Mouse (Mus musculus) layer of hippocampus, adult 8-10 months (tissue): ENCODE results near the gene Sh3gl1. TPM values are rescaled to one million over a fixed set of nuclear protein-coding genes. Genes with fewer than 3 reads are reported as not detected.
A peak's percentile ranks its signal among the peaks of the same experiment; 100 is the strongest.
"Not testable (repeated sequence)": the region's sequence is repeated elsewhere in the genome, so short reads cannot be mapped to it uniquely, and the experiment has no call there.

ENCODE experiments used
- DNase-seq, 2 experiments: peaks; one replicate each; pipeline ENCODE4 v3.0.0; 2022; ENCODE audit warnings: low spot score in 2 of 2
- total RNA-seq, 4 experiments: library from RNA; stranded (reverse); gene quantifications; 2 replicates each; pipeline ENCODE4 v1.2.4; 2022

The Sh3gl1 gene
- 10 to 100 TPM; 44.1 to 55.6 (median 52.1) TPM for total RNA-seq

- peak; percentile 98 to 99 for DNase-seq
Observed at GRCm38 (mm10) chr17:56036176-56036900, at the start of gene Sh3gl1. Gene Sh3gl1 (minus strand): TSS chr17:56036635.

DNA sequence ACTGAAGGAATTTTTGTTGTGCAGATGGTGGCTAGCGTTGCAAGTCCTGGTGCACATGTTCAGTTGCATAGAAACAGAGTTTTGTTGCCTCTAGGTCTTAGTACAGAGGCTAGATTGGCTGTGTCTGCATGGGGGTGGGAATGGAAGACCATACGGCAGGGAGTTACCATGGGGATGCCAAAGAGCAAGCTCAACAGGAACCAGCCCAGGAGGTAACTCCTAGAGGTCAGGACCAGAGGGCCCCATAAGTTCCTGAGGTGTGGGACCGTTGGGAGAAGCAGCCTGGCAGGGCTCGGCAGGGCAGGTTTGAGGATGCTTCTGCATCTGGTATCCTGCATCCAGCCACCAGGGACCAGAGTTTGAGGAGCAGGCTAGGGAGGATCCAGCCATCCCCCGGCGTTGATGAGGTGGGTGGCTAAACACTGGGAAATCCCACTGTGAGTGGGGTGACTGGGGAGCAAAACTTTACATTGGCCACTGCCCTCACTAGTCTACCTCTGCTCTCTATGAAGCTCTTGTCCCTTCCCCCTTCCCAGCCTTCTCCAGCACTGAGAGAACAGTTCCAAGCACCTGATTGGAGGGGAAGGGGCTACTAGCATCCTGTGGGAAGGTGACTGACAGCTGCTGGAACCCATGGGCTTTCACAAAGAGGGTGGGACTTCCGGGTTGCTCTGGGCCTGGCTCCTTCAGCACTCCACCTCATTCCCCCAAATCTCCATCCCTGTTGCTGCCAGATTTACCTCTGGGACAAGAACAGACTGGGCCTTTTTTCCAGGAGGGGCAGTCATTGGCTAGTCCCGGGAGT, 44.5 kb upstream of the Sh3gl1 start:
- peak; percentile 53 to 61 for DNase-seq

- DNase-seq, result peak in 1 of 2 experiments; percentile 44
Observed at GRCm38 (mm10) chr17:56079921-56080320, 43.5 kb upstream of the Sh3gl1 start.

DNA sequence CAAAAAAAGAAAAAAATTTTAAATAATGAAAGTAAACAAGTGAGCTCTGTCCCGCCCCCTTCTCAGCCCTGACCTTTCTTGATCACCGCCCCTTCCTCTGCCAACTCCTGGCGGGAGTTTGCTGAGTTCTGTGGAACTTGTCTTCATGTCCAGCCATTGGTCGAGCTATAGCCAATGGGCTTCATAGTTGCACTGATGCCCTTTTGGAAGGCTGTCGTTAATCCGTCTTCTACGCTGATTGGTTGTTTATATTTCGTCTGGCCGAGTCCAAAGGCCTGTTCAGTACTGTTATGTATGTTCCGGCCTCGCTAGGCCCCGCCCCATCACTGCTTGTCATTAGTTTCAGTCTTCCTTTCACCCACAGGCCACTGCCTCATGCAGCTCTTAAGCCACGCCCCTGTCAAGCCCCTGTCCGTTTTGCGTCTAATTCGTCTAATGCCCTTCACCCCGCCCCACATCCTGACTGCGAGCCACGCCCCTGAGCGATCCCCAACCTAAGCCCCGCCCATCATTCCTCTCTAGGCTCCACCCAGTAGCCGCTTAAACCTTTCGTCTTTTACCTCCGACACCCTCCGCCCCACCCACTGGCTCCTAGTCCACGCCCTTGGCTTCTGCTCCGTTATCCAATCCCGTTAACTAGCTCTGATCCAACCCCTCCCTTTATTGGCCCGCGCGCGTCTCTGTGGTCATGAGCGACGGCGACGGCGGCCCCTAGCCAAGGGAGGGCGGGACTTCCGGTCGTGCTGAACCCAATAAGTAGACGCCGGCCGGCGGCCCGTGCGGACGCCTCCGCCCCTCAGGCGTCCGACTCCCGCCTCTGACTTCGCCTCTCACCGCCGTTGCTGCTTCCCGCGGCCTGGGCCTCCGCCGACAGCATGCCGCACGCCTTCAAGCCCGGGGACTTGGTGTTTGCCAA, 42.7 kb upstream of the Sh3gl1 start, which contains the start of gene Hdgfl2:
Hdgfl2 (plus strand) TSS at position 755 of the 916 bp plus-strand sequence.
- peak; percentile 99 to 100 for DNase-seq

DNA sequence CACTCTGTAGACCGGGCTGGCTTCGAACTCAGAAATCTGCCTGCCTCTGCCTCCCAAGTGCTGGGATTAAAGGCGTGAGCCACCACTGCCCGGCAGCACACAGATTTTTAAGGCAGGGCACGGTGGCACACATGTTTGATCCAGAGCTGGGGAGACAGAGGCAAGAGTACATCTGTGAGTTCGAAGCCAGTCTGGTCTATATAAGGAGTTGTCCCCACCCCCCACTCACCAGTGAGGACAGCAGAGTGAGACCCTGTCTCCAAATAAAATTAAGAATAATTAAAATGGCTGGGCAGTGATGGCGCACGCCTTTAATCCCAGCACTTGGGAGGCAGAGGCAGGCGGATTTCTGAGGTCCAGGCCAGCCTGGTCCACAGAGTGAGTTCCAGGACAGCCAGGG, 41.9 kb upstream of the Sh3gl1 start:
- peak in 1 of 2 experiments; percentile 55 for DNase-seq

DNA sequence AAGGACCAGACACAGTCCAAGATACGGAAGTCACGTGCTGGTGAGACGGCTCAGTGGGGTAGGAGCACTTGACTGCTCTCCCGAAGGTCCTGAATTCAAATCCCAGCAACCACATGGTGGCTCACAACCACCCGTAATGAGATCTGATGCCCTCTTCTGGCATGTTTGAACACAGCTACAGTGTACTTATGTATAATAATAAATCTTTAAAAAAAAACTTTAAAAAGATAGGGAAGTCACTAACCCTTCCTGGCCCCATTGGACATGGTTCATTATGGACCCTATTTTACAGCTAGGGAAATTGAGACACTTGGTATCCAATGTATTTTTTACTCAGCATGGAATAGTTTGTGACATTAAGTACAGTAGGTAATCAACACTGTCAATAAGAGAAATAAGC, 41.1 kb upstream of the Sh3gl1 start:
- DNase-seq, result no peak

GRCm38 (mm10) chr17:56074827-56075208, 38.4 kb upstream of the Sh3gl1 start, which contains the start of gene Ubxn6:
Gene Ubxn6 (minus strand): TSS chr17:56075028.
- peak; percentile 96 to 97 for DNase-seq

- DNase-seq, result peak; percentile 59 to 63
Observed at GRCm38 (mm10) chr17:56074097-56074826, 37.8 kb upstream of the Sh3gl1 start.

GRCm38 (mm10) chr17:56072243-56072642, 35.8 kb upstream of the Sh3gl1 start:
- no peak for DNase-seq

DNA sequence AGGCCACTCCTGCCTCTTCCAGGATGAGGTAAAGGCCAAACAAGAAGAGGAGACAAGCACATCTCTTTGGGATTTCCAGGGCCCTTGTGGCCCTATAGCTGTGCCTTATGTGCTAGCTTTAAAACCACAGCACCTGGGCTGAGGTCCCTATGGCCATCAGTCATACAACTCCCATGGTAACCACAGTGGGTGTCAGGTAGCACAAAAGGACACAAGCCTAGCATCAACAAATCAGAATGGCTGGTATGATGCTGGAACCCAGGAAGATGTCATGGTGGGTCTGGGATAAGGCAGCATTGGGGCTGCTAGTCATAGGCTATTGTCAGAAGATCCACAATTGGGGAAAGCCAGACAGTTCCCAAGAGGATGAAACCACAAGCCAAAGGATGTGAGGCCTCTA, 34.7 kb upstream of the Sh3gl1 start:
- DNase-seq, result no peak

GRCm38 (mm10) chr17:56069066-56069465, 32.6 kb upstream of the Sh3gl1 start:
- DNase-seq, result no peak

- no peak for DNase-seq
Observed at GRCm38 (mm10) chr17:56066451-56066850, 30.0 kb upstream of the Sh3gl1 start.

- not testable (repeated sequence) for DNase-seq
Observed at GRCm38 (mm10) chr17:56065715-56066114, 29.3 kb upstream of the Sh3gl1 start.

DNA sequence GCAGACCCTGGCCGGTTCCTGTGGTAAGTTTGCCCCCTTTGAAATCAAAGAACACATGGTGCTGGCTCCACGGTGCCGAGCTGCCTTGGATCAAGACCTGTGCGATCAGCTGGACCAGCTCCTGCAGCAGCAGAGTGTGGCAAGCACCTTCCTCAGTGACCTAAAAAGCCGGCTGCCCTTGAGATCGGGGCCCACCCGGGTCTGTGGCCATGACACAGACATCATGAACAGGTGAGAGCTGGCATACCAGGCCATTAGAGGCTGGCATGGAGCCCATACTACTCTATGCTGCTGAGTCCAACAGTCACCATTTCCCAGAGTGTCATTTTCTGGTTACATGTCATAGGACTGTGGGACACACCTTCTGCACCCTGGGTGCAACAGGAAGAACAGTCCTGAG, 25.6 kb upstream of the Sh3gl1 start:
- DNase-seq, result no peak

GRCm38 (mm10) chr17:56057381-56058120, 21.1 kb upstream of the Sh3gl1 start:
- no peak for DNase-seq

GRCm38 (mm10) chr17:56055945-56056678, 19.7 kb upstream of the Sh3gl1 start:
- DNase-seq, result no peak

DNA sequence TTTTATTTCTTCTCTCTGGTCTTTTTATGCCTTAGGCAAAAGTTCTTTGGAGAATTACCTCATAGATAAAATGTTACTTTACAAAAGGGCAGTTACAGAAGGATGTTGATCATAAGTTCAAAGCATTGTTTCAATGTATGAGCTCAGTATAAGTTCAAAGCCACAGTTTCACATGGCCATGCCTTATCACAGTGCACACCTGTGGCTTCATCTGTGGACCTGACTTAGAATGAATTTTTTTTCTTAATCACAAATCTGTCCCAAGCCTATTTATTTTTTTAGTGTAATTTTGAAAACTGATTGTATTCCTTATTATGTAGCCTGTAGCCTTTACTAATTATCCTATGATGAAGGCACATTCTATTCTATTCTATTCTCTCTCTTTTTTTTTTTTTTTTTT, 18.5 kb upstream of the Sh3gl1 start:
- no peak for DNase-seq

DNA sequence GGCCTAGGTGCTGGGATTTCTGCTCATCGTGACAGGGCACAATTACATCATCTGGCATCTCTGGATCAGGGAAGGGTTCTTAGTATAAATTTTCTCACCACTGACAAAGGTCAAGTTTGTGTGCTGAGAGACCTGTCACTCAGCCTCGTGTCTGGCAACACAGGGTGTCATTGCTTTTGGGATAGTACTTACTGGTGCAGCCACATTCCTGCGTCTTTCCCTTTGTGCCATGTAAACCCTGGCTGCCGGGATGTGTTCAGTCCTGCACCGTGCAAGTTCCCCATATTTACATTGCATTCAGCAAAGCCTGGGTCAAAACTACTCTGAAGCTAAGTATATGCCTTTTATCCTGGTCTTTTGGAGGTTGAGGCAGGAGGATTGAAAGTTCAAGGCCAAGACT, 14.9 kb upstream of the Sh3gl1 start:
- no peak for DNase-seq

DNA sequence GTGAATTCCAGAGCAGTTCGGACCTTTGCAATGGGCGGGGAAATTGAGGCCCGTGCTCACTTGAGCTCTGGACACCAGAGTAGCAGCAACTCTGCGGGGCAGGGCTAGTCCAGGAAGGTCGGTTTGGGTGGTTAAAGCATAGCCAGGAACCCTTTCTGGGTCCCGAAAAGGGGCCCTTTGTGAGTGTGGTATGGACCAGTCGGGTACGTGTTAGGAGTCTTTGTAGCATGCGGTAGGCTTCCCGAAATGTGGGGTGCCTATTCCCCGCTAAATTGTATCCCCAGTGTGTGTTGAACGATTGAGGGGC, 4.4 kb upstream of the Sh3gl1 start:
- no peak for DNase-seq
